Mouse (Mus musculus) lung, embryonic 14.5 days (tissue): ENCODE data around the gene Il1r1. TPM values are rescaled to one million over a fixed set of nuclear protein-coding genes. Genes with fewer than 3 reads are reported as not detected.
A peak's percentile ranks its signal among the peaks of the same experiment; 100 is the strongest.

Source experiments
- ATAC-seq: fragments of 200-750 bp; cut with Nextera tagmentation; 2 replicates; pipeline ENCODE4 v1.8.0; 2017; ENCODE audit warnings: mild to moderate bottlenecking, moderate TSS enrichment, moderate library complexity; ENCODE audit not compliant: insufficient read depth
- DNase-seq: peaks from one replicate; pipeline ENCODE4 v3.0.0-alpha.2; 2015
- H3K27ac ChIP-seq: fragments of 300-500 bp; sonication (generic); 2 replicates; pipeline ENCODE4 v1.5.1; 2014; ENCODE audit warnings: low read depth, mild to moderate bottlenecking, moderate library complexity
- H3K27me3 ChIP-seq: fragments of 300-500 bp; sonication (generic); 2 replicates; pipeline ENCODE4 v1.6.1; 2014; ENCODE audit warnings: low read length, control low read depth; ENCODE audit not compliant: insufficient read depth
- H3K36me3 ChIP-seq: fragments of 300-500 bp; sonication (generic); 2 replicates; pipeline ENCODE4 v1.6.1; 2014; ENCODE audit warnings: control low read depth; ENCODE audit not compliant: insufficient read depth
- H3K4me1 ChIP-seq: fragments of 300-500 bp; sonication (generic); 2 replicates; pipeline ENCODE4 v1.6.1; 2014; ENCODE audit warnings: antibody characterized with exemption, control low read depth; ENCODE audit not compliant: insufficient read depth
- H3K4me2 ChIP-seq: fragments of 300-500 bp; sonication (generic); 2 replicates; pipeline ENCODE4 v1.6.1; 2014; ENCODE audit warnings: mild to moderate bottlenecking
- H3K4me3 ChIP-seq: fragments of 300-500 bp; sonication (generic); 2 replicates; pipeline ENCODE4 v1.5.1; 2014; ENCODE audit warnings: low read depth, low read length
- H3K9ac ChIP-seq: fragments of 300-500 bp; sonication (generic); 2 replicates; pipeline ENCODE4 v1.6.1; 2014
- H3K9me3 ChIP-seq: fragments of 300-500 bp; sonication (generic); 2 replicates; pipeline ENCODE4 v1.6.1; 2016; ENCODE audit warnings: low read depth, low read length, control low read depth
- CTCF ChIP-seq: IDR thresholded peaks from 2 replicates; pipeline ENCODE4 v1.5.1; 2016; ENCODE audit warnings: antibody characterized with exemption, low read depth
- WGBS: fragments of 180-500 bp; shearing (Covaris S2); extraction: QIAGEN DNeasy Blood & Tissue Kit; methylation state at CpG from one replicate; pipeline ENCODE4 v1.1.7; 2014; 5-methylcytosine and 5-hydroxymethylcytosine counted together
- polyA plus RNA-seq: library from polyadenylated mRNA; unstranded; fragments of >200 nt; fragmentation: Nextera tagmentation; extraction: Ambion mirVana; gene quantifications from 2 replicates; pipeline ENCODE4 v1.2.1, GENCODE M21; 2014

Gene Il1r1
- polyA plus RNA-seq, 1 experiment from 2014 or later, result 9.5 TPM

- Histone ChIP-seq H3K4me3 (no peak overlapping the region), H3K4me2 (no peak overlapping the region), H3K27ac (peak overlapping the region; percentile 24; the same call in 1 of the 2 replicates), H3K9me3 (no peaks in the 10 kb centered on the region), H3K9ac (no peak overlapping the region), H3K4me1 (peaks cover 19% of the 10 kb centered on the region), H3K36me3 (no peaks in the 10 kb centered on the region), H3K27me3 (no peaks in the 10 kb centered on the region)
- DNase-seq, result no peak
- ATAC-seq, result peak; percentile 21; the same call in 1 of the 2 replicates
- 25% methylated on average over 6 of the region's 6 CpGs for WGBS
- TF ChIP-seq CTCF, result no peak
Measured at GRCm38 (mm10) chr1:40237094-40237493, 12.2 kb downstream of the Il1r1 start.

GRCm38 (mm10) chr1:40240353-40241092, 15.6 kb downstream of the Il1r1 start:
- no peak for DNase-seq
- 80% methylated on average over 9 of the region's 9 CpGs for WGBS
- H3K27me3 ChIP-seq, result no peaks in the 10 kb centered on the region
- ATAC-seq, result no peak
- H3K27ac ChIP-seq, result no peak overlapping the region
- TF ChIP-seq CTCF, result no peak
- H3K9me3 ChIP-seq, result no peaks in the 10 kb centered on the region
- H3K9ac ChIP-seq, result no peak overlapping the region
- peaks cover 6% of the 10 kb centered on the region; the same call in 1 of the 2 replicates for H3K4me1 ChIP-seq
- H3K36me3 ChIP-seq, result no peaks in the 10 kb centered on the region
- H3K4me3 ChIP-seq, result no peak overlapping the region
- H3K4me2 ChIP-seq, result no peak overlapping the region

GRCm38 (mm10) chr1:40242717-40243116, 17.8 kb downstream of the Il1r1 start:
- 57% methylated on average over 1 of the region's 1 CpGs for WGBS
- H3K9ac ChIP-seq, result no peak overlapping the region
- H3K36me3 ChIP-seq, result no peaks in the 10 kb centered on the region
- H3K27ac ChIP-seq, result peak overlapping the region; percentile 24; the same call in 1 of the 2 replicates
- DNase-seq (no peak), ATAC-seq (no peak)
- H3K4me3 ChIP-seq, result no peak overlapping the region
- H3K9me3 ChIP-seq, result no peaks in the 10 kb centered on the region
- H3K4me1 ChIP-seq, result no peaks in the 10 kb centered on the region
- no peak for TF ChIP-seq CTCF
- no peaks in the 10 kb centered on the region for H3K27me3 ChIP-seq
- H3K4me2 ChIP-seq, result no peak overlapping the region

DNA sequence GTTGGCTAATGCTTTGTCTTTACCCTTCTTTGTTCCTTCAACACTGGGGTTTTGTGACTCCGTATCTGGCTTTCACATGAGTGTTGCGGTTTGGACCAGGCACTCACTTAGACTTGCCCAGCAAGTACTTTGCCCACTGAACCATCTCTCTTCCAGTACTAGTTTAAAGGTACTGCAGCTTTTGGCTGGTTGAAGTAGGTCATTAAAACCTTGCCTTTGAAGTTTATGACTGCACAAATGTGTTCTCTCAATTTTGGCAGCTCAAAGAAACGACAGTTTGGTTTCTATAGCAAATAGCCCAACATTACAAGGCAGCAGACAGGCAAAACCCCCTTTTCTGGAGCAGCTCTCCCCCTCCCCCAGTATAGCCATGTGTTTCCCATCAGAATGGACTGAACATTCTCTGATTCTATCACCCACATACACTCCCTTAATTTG, 18.7 kb downstream of the Il1r1 start:
- Histone ChIP-seq H3K4me1 (no peaks in the 10 kb centered on the region), H3K27ac (no peak overlapping the region), H3K4me3 (no peak overlapping the region), H3K27me3 (no peaks in the 10 kb centered on the region), H3K4me2 (no peak overlapping the region), H3K9ac (no peak overlapping the region), H3K9me3 (no peaks in the 10 kb centered on the region), H3K36me3 (no peaks in the 10 kb centered on the region)
- 67% methylated on average over 3 of the region's 3 CpGs for WGBS
- TF ChIP-seq CTCF, result no peak
- ATAC-seq (no peak), DNase-seq (no peak)

DNA sequence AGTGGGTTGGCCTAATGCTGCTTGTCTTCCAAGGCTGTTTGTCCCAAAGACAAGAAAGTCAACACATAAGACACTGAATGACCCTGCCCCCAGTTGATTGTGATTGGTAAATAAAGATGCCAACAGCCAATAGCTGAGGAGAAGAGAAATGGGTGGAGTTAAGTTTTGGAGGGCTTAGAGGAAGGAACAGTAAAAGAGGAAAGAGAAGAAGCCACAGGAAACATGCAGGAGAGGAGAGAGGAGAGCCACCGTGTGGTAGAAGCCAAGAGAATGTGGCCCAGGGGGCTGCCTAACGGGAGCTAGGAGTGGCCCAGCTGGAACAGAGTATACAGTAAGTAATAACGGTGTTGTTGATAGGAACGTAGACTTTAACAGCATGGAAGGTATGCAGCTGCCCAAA, 25.5 kb downstream of the Il1r1 start:
- peak; percentile 42 for TF ChIP-seq CTCF
- 38% methylated on average over 4 of the region's 4 CpGs for WGBS
- no peaks in the 10 kb centered on the region for H3K4me1 ChIP-seq
- ATAC-seq, result peak; percentile 35
- H3K9ac ChIP-seq, result no peak overlapping the region
- H3K27ac ChIP-seq, result no peak overlapping the region
- H3K27me3 ChIP-seq, result no peaks in the 10 kb centered on the region
- DNase-seq, result peak; percentile 35
- H3K36me3 ChIP-seq, result no peaks in the 10 kb centered on the region
- no peaks in the 10 kb centered on the region for H3K9me3 ChIP-seq
- H3K4me3 ChIP-seq, result no peak overlapping the region
- H3K4me2 ChIP-seq, result no peak overlapping the region

GRCm38 (mm10) chr1:40252507-40252906, 27.6 kb downstream of the Il1r1 start:
- 78% methylated on average over 6 of the region's 6 CpGs for WGBS

DNA sequence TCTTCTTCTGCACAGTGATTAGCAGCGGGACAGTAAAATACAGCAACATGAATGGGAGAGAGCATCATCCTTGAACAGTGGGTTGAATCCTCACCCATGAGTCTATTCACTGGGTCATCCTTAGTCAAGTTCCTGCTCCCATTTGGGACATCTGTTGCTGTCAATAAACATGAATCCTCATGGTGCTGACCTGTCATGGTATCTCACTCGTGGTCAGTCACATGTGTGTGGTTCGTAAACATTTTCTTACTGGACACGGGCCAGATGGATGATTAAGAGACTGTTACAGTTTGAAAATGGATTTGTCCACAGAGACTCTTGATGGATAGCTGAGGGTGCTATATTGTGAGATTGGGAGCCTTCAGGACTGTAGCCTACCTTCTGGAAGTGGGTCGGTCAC, 29.1 kb downstream of the Il1r1 start:
- H3K4me3 ChIP-seq, result no peak overlapping the region
- no peaks in the 10 kb centered on the region for H3K36me3 ChIP-seq
- no peaks in the 10 kb centered on the region for H3K27me3 ChIP-seq
- no peak for TF ChIP-seq CTCF
- no peak overlapping the region for H3K9ac ChIP-seq
- H3K27ac ChIP-seq, result no peak overlapping the region
- no peak for DNase-seq
- H3K9me3 ChIP-seq, result no peaks in the 10 kb centered on the region
- no peaks in the 10 kb centered on the region for H3K4me1 ChIP-seq
- no peak for ATAC-seq
- H3K4me2 ChIP-seq, result no peak overlapping the region
- WGBS, result 38% methylated on average over 5 of the region's 5 CpGs

More at GRCm38 (mm10) chr1:40252507-40252906, 27.6 kb downstream of the Il1r1 start:
- H3K9me3 ChIP-seq, result no peaks in the 10 kb centered on the region
- no peak for ATAC-seq
- H3K4me2 ChIP-seq, result no peak overlapping the region
- H3K36me3 ChIP-seq, result no peaks in the 10 kb centered on the region
- DNase-seq, result no peak
- no peaks in the 10 kb centered on the region for H3K27me3 ChIP-seq
- H3K4me3 ChIP-seq, result no peak overlapping the region
- no peak overlapping the region for H3K9ac ChIP-seq
- no peak overlapping the region for H3K27ac ChIP-seq
- no peaks in the 10 kb centered on the region for H3K4me1 ChIP-seq
- TF ChIP-seq CTCF, result no peak
